Mouse (Mus musculus) liver, embryonic 13.5 days (tissue): ENCODE data around the gene Amd2. TPM values are rescaled to one million over a fixed set of nuclear protein-coding genes. Genes with fewer than 3 reads are reported as not detected.
A peak's percentile ranks its signal among the peaks of the same experiment; 100 is the strongest.

Experiments used
- ATAC-seq: fragments of 200-750 bp; cut with Nextera tagmentation; 2 replicates; pipeline ENCODE4 v1.8.0; 2017; ENCODE audit warnings: low read depth, mild to moderate bottlenecking, moderate number of reproducible peaks, moderate library complexity
- DNase-seq: peaks from one replicate; pipeline ENCODE4 v3.0.0; 2022
- H3K27ac ChIP-seq: fragments of 300-500 bp; sonication (generic); 2 replicates; pipeline ENCODE4 v1.5.1; 2015; ENCODE audit warnings: moderate library complexity, mild to moderate bottlenecking, inconsistent platforms
- H3K27me3 ChIP-seq: fragments of 300-500 bp; sonication (generic); 2 replicates; pipeline ENCODE4 v1.6.1; 2015; ENCODE audit warnings: mild to moderate bottlenecking, inconsistent platforms
- H3K36me3 ChIP-seq: fragments of 300-500 bp; sonication (generic); 2 replicates; pipeline ENCODE4 v1.6.1; 2015; ENCODE audit warnings: mild to moderate bottlenecking, inconsistent platforms
- H3K4me1 ChIP-seq: fragments of 300-500 bp; sonication (generic); replicated peaks from 2 replicates; pipeline ENCODE4 v1.6.1; 2015; ENCODE audit warnings: inconsistent platforms
- H3K4me2 ChIP-seq: fragments of 300-500 bp; sonication (generic); 2 replicates; pipeline ENCODE4 v1.6.1; 2015; ENCODE audit warnings: inconsistent platforms, mild to moderate bottlenecking, moderate library complexity
- H3K4me3 ChIP-seq: fragments of 300-500 bp; sonication (generic); replicated peaks from 2 replicates; pipeline ENCODE4 v1.5.1; 2015; ENCODE audit warnings: mild to moderate bottlenecking, inconsistent platforms
- H3K9ac ChIP-seq: fragments of 300-500 bp; sonication (generic); 2 replicates; pipeline ENCODE4 v1.6.1; 2015; ENCODE audit warnings: mild to moderate bottlenecking, inconsistent platforms
- H3K9me3 ChIP-seq: fragments of 300-500 bp; sonication (generic); replicated peaks from 2 replicates; pipeline ENCODE4 v1.6.1; 2016; ENCODE audit warnings: inconsistent platforms
- WGBS: fragments of 180-500 bp; shearing (Covaris S2); methylation state at CpG from one replicate; pipeline ENCODE4 v1.1.7; 2015; ENCODE audit not compliant: insufficient replicate concordance; 5-methylcytosine and 5-hydroxymethylcytosine counted together
- polyA plus RNA-seq: library from polyadenylated mRNA; unstranded; fragments of >200 nt; fragmentation: Nextera tagmentation; extraction: Ambion mirVana; gene quantifications from 2 replicates; pipeline ENCODE4 v1.2.1, GENCODE M21; 2015

Amd2 gene
- 4.5 and 4.9 TPM in 2 replicates for polyA plus RNA-seq

DNA sequence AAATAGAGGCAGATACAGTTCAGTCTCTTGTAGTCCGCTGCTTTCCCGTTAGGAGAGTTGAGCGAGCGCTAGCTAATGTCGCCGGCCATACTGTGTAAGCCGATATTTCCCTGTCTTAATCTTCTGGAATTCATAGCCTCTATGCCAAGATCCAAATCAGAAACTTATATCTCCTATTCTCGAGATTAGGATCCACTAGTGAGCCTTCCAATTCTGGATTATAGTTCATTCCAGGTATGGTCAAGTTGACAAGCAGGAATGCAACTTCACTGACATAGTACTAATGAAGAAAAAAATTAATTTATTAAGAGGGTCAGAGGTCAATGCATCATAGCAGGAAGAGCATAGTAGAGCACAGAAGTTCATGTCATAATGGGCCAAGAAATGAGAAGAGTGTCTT is at the start of gene Amd2:
Amd2 (minus strand) TSS at position 101 of the 400 bp plus-strand sequence.
- 78% methylated on average over 8 of the region's 8 CpGs for WGBS
- Histone ChIP-seq H3K9ac (no peak within 1 kb of the TSS), H3K27ac (no peak within 1 kb of the TSS), H3K36me3 (no peaks in the 10 kb centered on the region), H3K4me1 (no peaks in the 10 kb centered on the region), H3K4me3 (no peak within 1 kb of the TSS), H3K27me3 (no peaks in the 10 kb centered on the region), H3K9me3 (no peaks in the 10 kb centered on the region), H3K4me2 (no peak within 1 kb of the TSS)
- no peak for DNase-seq
- ATAC-seq, result no peak

- DNase-seq (no peak), ATAC-seq (no peak)
- H3K4me1 ChIP-seq, result no peaks in the 10 kb centered on the region
- no peak overlapping the region for H3K27ac ChIP-seq
- no peaks in the 10 kb centered on the region for H3K9me3 ChIP-seq
- H3K36me3 ChIP-seq, result no peaks in the 10 kb centered on the region
- no peak overlapping the region for H3K4me2 ChIP-seq
- H3K4me3 ChIP-seq, result no peak overlapping the region
- no peak overlapping the region for H3K9ac ChIP-seq
- no peaks in the 10 kb centered on the region for H3K27me3 ChIP-seq
- WGBS, result 58% methylated on average over 3 of the region's 3 CpGs
These were observed 49.6 kb upstream of the Amd2 start for GRCm38 (mm10) chr10:35761280-35761679.

DNA sequence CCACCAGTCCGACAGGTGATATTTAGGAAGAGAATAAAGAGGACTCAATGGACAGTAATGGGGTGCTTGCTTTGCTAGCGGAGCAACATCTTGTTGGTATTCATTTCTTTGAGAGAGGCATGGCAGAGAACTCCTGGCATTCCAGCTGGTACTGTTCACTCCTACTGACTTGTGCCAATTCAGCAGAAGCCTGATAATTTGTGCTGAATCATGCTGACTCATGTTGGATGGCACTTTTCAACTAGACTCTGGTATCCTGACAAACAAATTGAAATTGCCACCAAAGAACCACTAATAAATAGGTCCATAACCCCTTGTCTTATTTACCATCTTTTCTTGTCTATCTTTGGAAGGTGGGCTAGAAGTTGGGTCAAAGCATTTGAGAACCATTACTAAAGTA is 25.9 kb upstream of the Amd2 start:
- peak; percentile 59; the same call in 1 of the 2 replicates for ATAC-seq
- 61% methylated on average over 2 of the region's 2 CpGs for WGBS
- DNase-seq, result no peak
- H3K27ac ChIP-seq, result no peak overlapping the region
- H3K27me3 ChIP-seq, result no peaks in the 10 kb centered on the region
- H3K36me3 ChIP-seq, result no peaks in the 10 kb centered on the region
- no peaks in the 10 kb centered on the region for H3K9me3 ChIP-seq
- no peak overlapping the region for H3K9ac ChIP-seq
- H3K4me2 ChIP-seq, result no peak overlapping the region
- no peaks in the 10 kb centered on the region for H3K4me1 ChIP-seq
- H3K4me3 ChIP-seq, result no peak overlapping the region

DNA sequence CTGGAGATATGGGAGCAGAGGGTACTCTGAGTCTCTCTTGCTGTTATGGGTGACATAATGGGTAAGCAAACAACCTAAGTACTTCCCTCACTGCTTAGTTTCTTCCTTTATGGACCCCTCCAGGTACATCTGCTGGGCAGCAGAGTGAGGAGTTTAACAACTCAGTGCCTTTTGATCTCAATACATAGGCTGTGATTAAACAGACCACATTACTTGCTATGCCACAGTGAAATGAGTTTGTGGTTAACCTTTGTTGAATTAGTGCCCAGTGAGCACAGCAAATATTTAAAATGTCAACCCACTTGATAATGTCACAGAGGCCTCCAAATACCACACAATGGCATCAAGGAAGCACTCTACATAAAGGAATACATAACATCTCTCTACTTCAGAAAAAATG is 2.6 kb upstream of the Amd2 start:
- H3K4me1 ChIP-seq, result no peaks in the 10 kb centered on the region
- no peak overlapping the region for H3K4me3 ChIP-seq
- H3K4me2 ChIP-seq, result no peak overlapping the region
- no peak overlapping the region for H3K27ac ChIP-seq
- no peak for ATAC-seq
- DNase-seq, result no peak
- no peaks in the 10 kb centered on the region for H3K36me3 ChIP-seq
- no peak overlapping the region for H3K9ac ChIP-seq
- no peaks in the 10 kb centered on the region for H3K27me3 ChIP-seq
- no peaks in the 10 kb centered on the region for H3K9me3 ChIP-seq
